ENCODE assay signal across 9 mouse cellular contexts in the genomic region with DNA sequence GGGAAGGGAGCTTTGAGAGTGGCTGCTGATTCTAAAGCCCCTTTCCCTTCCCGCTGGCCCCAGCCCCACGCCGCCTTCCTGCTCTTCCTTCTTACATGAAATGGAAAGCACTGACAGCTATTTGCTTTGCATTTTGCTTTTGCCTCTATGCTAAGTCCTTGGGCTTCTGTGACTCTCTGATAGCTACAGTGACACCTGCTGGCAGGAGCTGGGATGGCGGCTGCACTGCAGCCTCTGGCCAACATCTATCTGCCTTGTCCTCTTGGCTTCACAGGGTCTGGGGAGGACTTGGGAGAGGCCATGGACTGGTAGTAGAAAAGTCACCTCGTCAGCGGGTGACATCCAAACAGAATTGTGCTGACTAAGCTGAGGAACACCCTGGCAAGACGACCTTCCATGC.
DNase-seq lines count a peak whose midpoint lies in the region; ATAC-seq and TF ChIP-seq lines count a peak whose summit lies in the region.
"Had no signal": no experiment of that assay in that cellular context is flagged by ENCODE, and none has a peak within 500 bp of the region (broad histone marks: within the 10 kb centered on the region; RNA-seq: fewer than 3 reads in every experiment).

No protein-coding gene starts in this region.

- no peak overlapping the region for H3K4me3 ChIP-seq in forebrain, postnatal 0 days (ENCODE audit: low read depth, low read length)
- no peak overlapping the region for H3K4me3 ChIP-seq in hindbrain, embryonic 14.5 days (replicated peaks; ENCODE audit: low read length)
- H3K4me3 ChIP-seq: neural tube, embryonic 12.5 days had no signal

- no peak overlapping the region for H3K4me2 ChIP-seq in forebrain, postnatal 0 days (ENCODE audit: low read depth)
- no peak overlapping the region for H3K4me2 ChIP-seq in hindbrain, embryonic 14.5 days (replicated peaks)
- H3K4me2 ChIP-seq: neural tube, embryonic 12.5 days had no signal

- no peaks in the 10 kb centered on the region for H3K9me3 ChIP-seq in forebrain, postnatal 0 days (ENCODE audit: low read length)
- H3K9me3 ChIP-seq in hindbrain, embryonic 14.5 days (ENCODE audit: control insufficient read depth, low read length), result no peaks in the 10 kb centered on the region
- H3K9me3 ChIP-seq: neural tube, embryonic 12.5 days had no signal

- peak; percentile 96 for TF ChIP-seq CTCF in forebrain, postnatal 0 days (IDR thresholded peaks at IDR 0.05; ENCODE audit: low read depth)

- H3K36me3 ChIP-seq in forebrain, postnatal 0 days (ENCODE audit: insufficient read depth), result peaks cover 58% of the 10 kb centered on the region
- peaks cover 70% of the 10 kb centered on the region for H3K36me3 ChIP-seq in hindbrain, embryonic 14.5 days (replicated peaks; ENCODE audit: control insufficient read depth, insufficient read depth)

- ATAC-seq in forebrain, postnatal 0 days, result peak; percentile 74
- peak; percentile 21; the same call in 1 of the 2 replicates for ATAC-seq in hindbrain, embryonic 14.5 days (ENCODE audit: low FRiP score)
- peak; percentile 96 for ATAC-seq in megakaryocyte, adult 5-6 weeks (ENCODE audit: poor library complexity, severe bottlenecking)

- no peak overlapping the region; the same call in 1 of the 2 replicates for H3K27ac ChIP-seq in forebrain, postnatal 0 days (ENCODE audit: low read depth, low read length)
- H3K27ac ChIP-seq in hindbrain, embryonic 14.5 days, result no peak overlapping the region
- H3K27ac ChIP-seq: neural tube, embryonic 12.5 days had no signal

- H3K4me1 ChIP-seq in forebrain, postnatal 0 days (ENCODE audit: insufficient read depth), result no peaks in the 10 kb centered on the region
- no peaks in the 10 kb centered on the region for H3K4me1 ChIP-seq in hindbrain, embryonic 14.5 days (replicated peaks; ENCODE audit: control insufficient read depth, insufficient read depth, low read length)
- H3K4me1 ChIP-seq: neural tube, embryonic 12.5 days had no signal

- peak; percentile 94 for DNase-seq in NIH3T3 (ENCODE audit: low read depth)
- peak; percentile 63 for DNase-seq in c-Kit-positive CD71-positive TER-119-positive erythroid progenitor cells, embryonic 14.5 days (ENCODE audit: low spot score)
- peak; percentile 90 for DNase-seq in forebrain, postnatal 0 days
- DNase-seq in hindbrain, embryonic 14.5 days (ENCODE audit: low spot score), result peak; percentile 94
- peak; percentile 85 for DNase-seq in left cerebral cortex, adult 11 months (ENCODE audit: low spot score)
- peak; percentile 87 to 91 for DNase-seq in right cerebral cortex, postnatal 10 days (ENCODE audit: low spot score in 2 of 2)
- peak; percentile 85 for DNase-seq in urinary bladder, postnatal 14 days (ENCODE audit: low spot score)

- no peaks in the 10 kb centered on the region for H3K27me3 ChIP-seq in forebrain, postnatal 0 days (ENCODE audit: insufficient read depth, low read length)
- H3K27me3 ChIP-seq in hindbrain, embryonic 14.5 days (ENCODE audit: control insufficient read depth, insufficient read depth, low read length), result no peaks in the 10 kb centered on the region
- H3K27me3 ChIP-seq: neural tube, embryonic 12.5 days had no signal

- 16% methylated on average over 7 of the region's 7 CpGs for WGBS in forebrain, postnatal 0 days
- WGBS in hindbrain, embryonic 14.5 days, result 13% methylated on average over 7 of the region's 7 CpGs

- H3K9ac ChIP-seq in forebrain, postnatal 0 days, result no peak overlapping the region
- H3K9ac ChIP-seq in hindbrain, embryonic 14.5 days, result no peak overlapping the region
- H3K9ac ChIP-seq: neural tube, embryonic 12.5 days had no signal

Comparison
In these comparisons a context has a peak if more than half of its experiments do, and no peak if none do; other contexts are left out.
1. ATAC-seq: peak in every context shown above with its lines; median percentile 96 in megakaryocyte, adult 5-6 weeks; 74 in forebrain, postnatal 0 days; 21 in hindbrain, embryonic 14.5 days.